Comparison of ENCODE assay signal across 8 mouse cellular contexts in genomic region chr10:30802681-30803586, GRCm38 (mm10). TPM values are rescaled to one million over a fixed set of nuclear protein-coding genes. Genes with fewer than 3 reads are reported as not detected.
A peak's percentile ranks its signal among the peaks of the same experiment; 100 is the strongest.
DNase-seq lines count a peak whose midpoint lies in the region; ATAC-seq lines count a peak whose summit lies in the region.

Gene Ncoa7 (minus strand): TSS chr10:30803326.

- H3K4me2 ChIP-seq in hindbrain, embryonic 13.5 days, result peak within 1 kb of the TSS; percentile 64

- H3K4me1 ChIP-seq in hindbrain, embryonic 13.5 days (replicated peaks), result peaks cover 10% of the 10 kb centered on the region

- peak within 1 kb of the TSS; percentile 84 for H3K4me3 ChIP-seq in hindbrain, embryonic 13.5 days

- H3K9me3 ChIP-seq in hindbrain, embryonic 13.5 days, result no peaks in the 10 kb centered on the region

- peak; percentile 94 for ATAC-seq in hindbrain, embryonic 13.5 days (ENCODE audit: low FRiP score)

- under 1% methylated on average over 71 of the region's 89 CpGs for WGBS in hindbrain, embryonic 13.5 days

- H3K27ac ChIP-seq in hindbrain, embryonic 13.5 days, result peak within 1 kb of the TSS; percentile 97

- DNase-seq in R1 (ENCODE audit: low read depth, low spot score), result peak; percentile 84
- DNase-seq in cerebellum, postnatal 10 days, result peak; percentile 91 to 92
- peak; percentile 55 to 63 for DNase-seq in frontal cortex, postnatal 14 days (ENCODE audit: low spot score in 2 of 2)
- DNase-seq in left cerebral cortex, adult 18-20 months (ENCODE audit: low spot score in 2 of 2), result peak; percentile 70 to 81
- peak; percentile 85 to 91 for DNase-seq in lung, postnatal 4 days
- peak; percentile 91 for DNase-seq in retina, postnatal 1 day
- DNase-seq in thymus, postnatal 4 days, result peak; percentile 84

- peak within 1 kb of the TSS; percentile 91 for H3K9ac ChIP-seq in hindbrain, embryonic 13.5 days

- no peaks in the 10 kb centered on the region for H3K36me3 ChIP-seq in hindbrain, embryonic 13.5 days

- 0 out of 2 replicates have a peak, but pooled peaks cover 2% of the 10 kb centered on the region for H3K27me3 ChIP-seq in hindbrain, embryonic 13.5 days

RNA-seq across cellular contexts. Expression of gene Ncoa7, which starts in this region (rescaled TPM):
- polyA plus RNA-seq in hindbrain, embryonic 13.5 days (2015; fragmentation: Nextera tagmentation; extraction: Ambion mirVana), result 12.6 and 13.1 TPM in 2 replicates
- 100 to 1,000 TPM in 1 of 2 experiments, 10 to 100 TPM in 1; 97.6 to 103 TPM for total RNA-seq in left cerebral cortex, adult 18-20 months (2021)

Comparison
In these comparisons a context has a peak if more than half of its experiments do, and no peak if none do; other contexts are left out.
1. Peak in every context shown above with its lines: DNase-seq, ATAC-seq, H3K4me3 ChIP-seq and H3K27ac ChIP-seq.